Mouse (Mus musculus): ENCODE measurements at regions not wholly inside any gene's neighbourhood (a gene's known extent, or its start where the extent isn't known, plus 50 kb on each side); places are given as distances from the start of the nearest gene placed in this dataset.

GRCm38 (mm10) chrX:167131317-167131716 is 77.8 kb downstream of the Tmsb4x start:
- Histone ChIP-seq H3K27ac (ENCODE audit: low read depth, low read length) (no peak overlapping the region), H3K36me3 (ENCODE audit: control insufficient read depth, insufficient read depth, low read length) (no peaks in the 10 kb centered on the region), H3K27me3 (ENCODE audit: control insufficient read depth, insufficient read depth, low read length) (peaks cover 10% of the 10 kb centered on the region; the same call in 1 of the 2 replicates), H3K4me1 (replicated peaks; ENCODE audit: control insufficient read depth, insufficient read depth, low read length) (no peaks in the 10 kb centered on the region), H3K9ac (ENCODE audit: low read length) (no peak overlapping the region), H3K9me3 (ENCODE audit: control insufficient read depth, low read length) (no peaks in the 10 kb centered on the region), H3K4me2 (ENCODE audit: low read depth, low read length, severe bottlenecking) (no peak overlapping the region), H3K4me3 (ENCODE audit: low read depth, low read length) (no peak overlapping the region)
- ATAC-seq (replicated peaks; ENCODE audit: low FRiP score): no peak
- no peak for DNase-seq (ENCODE audit: low spot score)
- 91% methylated on average over 3 of the region's 3 CpGs for WGBS

- Histone ChIP-seq H3K4me2 (ENCODE audit: low read depth, low read length, severe bottlenecking) (no peak overlapping the region), H3K36me3 (ENCODE audit: control insufficient read depth, insufficient read depth, low read length) (no peaks in the 10 kb centered on the region), H3K27me3 (ENCODE audit: control insufficient read depth, insufficient read depth, low read length) (peaks cover 10% of the 10 kb centered on the region; the same call in 1 of the 2 replicates), H3K4me1 (replicated peaks; ENCODE audit: control insufficient read depth, insufficient read depth, low read length) (no peaks in the 10 kb centered on the region), H3K9ac (ENCODE audit: low read length) (no peak overlapping the region), H3K27ac (ENCODE audit: low read depth, low read length) (no peak overlapping the region), H3K9me3 (ENCODE audit: control insufficient read depth, low read length) (no peaks in the 10 kb centered on the region), H3K4me3 (ENCODE audit: low read depth, low read length) (no peak overlapping the region)
- ATAC-seq (replicated peaks; ENCODE audit: low FRiP score): no peak
- WGBS: 91% methylated on average over 5 of the region's 5 CpGs
- DNase-seq (ENCODE audit: low spot score): no peak
These were observed 78.5 kb downstream of the Tmsb4x start for GRCm38 (mm10) chrX:167130601-167131000.

- no peak for ATAC-seq (replicated peaks; ENCODE audit: low FRiP score)
- Histone ChIP-seq H3K9me3 (ENCODE audit: control insufficient read depth, low read length) (no peaks in the 10 kb centered on the region), H3K4me2 (ENCODE audit: low read depth, low read length, severe bottlenecking) (no peak overlapping the region), H3K27me3 (ENCODE audit: control insufficient read depth, insufficient read depth, low read length) (peaks cover 13% of the 10 kb centered on the region), H3K27ac (ENCODE audit: low read depth, low read length) (no peak overlapping the region), H3K36me3 (ENCODE audit: control insufficient read depth, insufficient read depth, low read length) (no peaks in the 10 kb centered on the region), H3K4me3 (ENCODE audit: low read depth, low read length) (no peak overlapping the region), H3K9ac (ENCODE audit: low read length) (no peak overlapping the region), H3K4me1 (replicated peaks; ENCODE audit: control insufficient read depth, insufficient read depth, low read length) (no peaks in the 10 kb centered on the region)
- no peak for DNase-seq (ENCODE audit: low spot score)
- 79% methylated on average over 4 of the region's 4 CpGs for WGBS
These were observed 89.8 kb downstream of the Tmsb4x start for GRCm38 (mm10) chrX:167119288-167119687.

- ATAC-seq (replicated peaks; ENCODE audit: low FRiP score) (no peak), DNase-seq (ENCODE audit: low spot score) (no peak)
- H3K4me1 ChIP-seq (replicated peaks; ENCODE audit: control insufficient read depth, insufficient read depth, low read length): no peaks in the 10 kb centered on the region
- no peaks in the 10 kb centered on the region for H3K9me3 ChIP-seq (ENCODE audit: control insufficient read depth, low read length)
- no peak overlapping the region for H3K9ac ChIP-seq (ENCODE audit: low read length)
- H3K27me3 ChIP-seq (ENCODE audit: control insufficient read depth, insufficient read depth, low read length): peaks cover 16% of the 10 kb centered on the region
- H3K27ac ChIP-seq (ENCODE audit: low read depth, low read length): no peak overlapping the region
- H3K36me3 ChIP-seq (ENCODE audit: control insufficient read depth, insufficient read depth, low read length): no peaks in the 10 kb centered on the region
- 76% methylated on average over 1 of the region's 1 CpGs for WGBS
- H3K4me2 ChIP-seq (ENCODE audit: low read depth, low read length, severe bottlenecking): no peak overlapping the region
- no peak overlapping the region for H3K4me3 ChIP-seq (ENCODE audit: low read depth, low read length)
These were observed 94.0 kb downstream of the Tmsb4x start for GRCm38 (mm10) chrX:167115096-167115495.

DNA sequence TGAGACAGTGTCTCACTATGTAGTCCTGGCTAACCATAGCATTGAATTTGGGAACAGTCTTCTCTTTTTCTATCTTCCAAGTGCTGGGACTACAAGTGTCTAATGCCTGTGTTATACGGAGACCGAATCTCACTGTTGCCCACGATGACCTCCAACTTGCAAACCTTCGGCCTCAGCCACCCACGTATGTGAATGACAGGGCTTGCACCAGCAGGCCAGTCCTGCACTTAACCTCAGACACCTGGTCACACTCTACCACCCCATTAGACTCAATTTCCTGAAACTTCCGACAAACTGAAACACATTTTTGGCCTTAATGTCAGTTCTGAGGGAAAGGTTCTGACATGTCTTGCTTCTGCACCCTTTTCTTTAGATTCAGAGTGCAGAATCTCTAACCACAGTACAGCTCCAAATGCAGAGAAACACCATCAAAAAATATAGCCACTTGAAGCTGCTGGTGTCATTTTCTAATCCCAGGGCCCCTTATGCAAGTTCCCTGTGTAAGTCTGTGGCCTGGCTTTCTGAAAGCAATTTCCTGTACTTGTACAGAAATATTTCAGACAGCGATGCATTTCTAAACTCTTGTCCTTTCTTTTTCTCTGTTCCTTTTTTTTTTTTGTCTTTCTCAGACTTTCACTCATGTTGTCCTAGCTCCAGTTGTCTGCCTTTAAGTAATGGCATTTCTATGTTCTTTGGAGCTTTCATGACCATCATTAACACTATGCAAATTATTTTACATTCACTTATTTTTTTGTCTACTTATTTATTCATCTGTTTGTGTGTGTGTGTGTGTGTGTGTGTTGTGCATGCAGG is 97.8 kb downstream of the Tmsb4x start:
- WGBS: 87% methylated on average over 7 of the region's 7 CpGs
- Histone ChIP-seq H3K9me3 (ENCODE audit: control insufficient read depth, low read length) (no peaks in the 10 kb centered on the region), H3K36me3 (ENCODE audit: control insufficient read depth, insufficient read depth, low read length) (no peaks in the 10 kb centered on the region), H3K9ac (ENCODE audit: low read length) (no peak overlapping the region), H3K27me3 (ENCODE audit: control insufficient read depth, insufficient read depth, low read length) (peaks cover 18% of the 10 kb centered on the region), H3K4me3 (ENCODE audit: low read depth, low read length) (no peak overlapping the region), H3K4me2 (ENCODE audit: low read depth, low read length, severe bottlenecking) (no peak overlapping the region), H3K27ac (ENCODE audit: low read depth, low read length) (no peak overlapping the region), H3K4me1 (replicated peaks; ENCODE audit: control insufficient read depth, insufficient read depth, low read length) (no peaks in the 10 kb centered on the region)
- DNase-seq (ENCODE audit: low spot score) (no peak), ATAC-seq (replicated peaks; ENCODE audit: low FRiP score) (no peak)

GRCm38 (mm10) chrX:167108356-167108755 is 100.8 kb downstream of the Tmsb4x start:
- Histone ChIP-seq H3K9ac (ENCODE audit: low read length) (no peak overlapping the region), H3K27me3 (ENCODE audit: control insufficient read depth, insufficient read depth, low read length) (peaks cover 21% of the 10 kb centered on the region), H3K4me3 (ENCODE audit: low read depth, low read length) (no peak overlapping the region), H3K36me3 (ENCODE audit: control insufficient read depth, insufficient read depth, low read length) (no peaks in the 10 kb centered on the region), H3K4me2 (ENCODE audit: low read depth, low read length, severe bottlenecking) (no peak overlapping the region), H3K27ac (ENCODE audit: low read depth, low read length) (no peak overlapping the region), H3K9me3 (ENCODE audit: control insufficient read depth, low read length) (no peaks in the 10 kb centered on the region), H3K4me1 (replicated peaks; ENCODE audit: control insufficient read depth, insufficient read depth, low read length) (no peaks in the 10 kb centered on the region; the same call in 1 of the 2 replicates)
- no peak for ATAC-seq (replicated peaks; ENCODE audit: low FRiP score)
- WGBS: 94% methylated on average over 6 of the region's 6 CpGs
- DNase-seq (ENCODE audit: low spot score): no peak

GRCm38 (mm10) chrX:167107469-167107868 is 101.6 kb downstream of the Tmsb4x start:
- Histone ChIP-seq H3K27ac (ENCODE audit: low read depth, low read length) (no peak overlapping the region), H3K4me3 (ENCODE audit: low read depth, low read length) (no peak overlapping the region), H3K4me2 (ENCODE audit: low read depth, low read length, severe bottlenecking) (no peak overlapping the region), H3K9ac (ENCODE audit: low read length) (no peak overlapping the region), H3K9me3 (ENCODE audit: control insufficient read depth, low read length) (no peaks in the 10 kb centered on the region), H3K36me3 (ENCODE audit: control insufficient read depth, insufficient read depth, low read length) (no peaks in the 10 kb centered on the region), H3K4me1 (replicated peaks; ENCODE audit: control insufficient read depth, insufficient read depth, low read length) (no peaks in the 10 kb centered on the region; the same call in 1 of the 2 replicates), H3K27me3 (ENCODE audit: control insufficient read depth, insufficient read depth, low read length) (peaks cover 18% of the 10 kb centered on the region)
- 87% methylated on average over 4 of the region's 4 CpGs for WGBS
- ATAC-seq (replicated peaks; ENCODE audit: low FRiP score): no peak
- no peak for DNase-seq (ENCODE audit: low spot score)

DNA sequence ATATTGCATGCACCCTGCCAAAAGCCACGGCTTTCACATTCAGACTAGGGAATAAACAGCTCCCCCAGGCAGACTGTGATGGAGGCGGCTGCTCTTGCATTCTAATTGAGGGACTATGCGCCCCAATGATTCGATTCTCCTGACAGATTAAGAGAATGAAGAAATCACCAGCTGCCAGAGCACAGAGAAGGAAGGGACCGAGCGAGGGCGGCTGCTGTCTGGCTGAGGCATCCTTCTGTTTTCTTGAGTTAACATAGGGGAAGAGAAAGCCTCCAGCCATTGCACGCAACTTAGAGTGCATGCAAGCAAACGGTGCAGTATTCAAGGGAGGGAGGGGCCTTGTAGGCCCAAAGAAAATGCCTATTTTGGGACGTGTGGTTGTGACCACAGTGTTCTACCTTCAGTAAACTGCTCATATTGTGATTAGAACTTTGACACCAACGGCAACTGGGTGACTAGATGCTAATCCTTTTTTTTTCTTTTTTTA is 103.1 kb downstream of the Tmsb4x start:
- Histone ChIP-seq H3K4me2 (ENCODE audit: low read depth, low read length, severe bottlenecking) (no peak overlapping the region), H3K9me3 (ENCODE audit: control insufficient read depth, low read length) (no peaks in the 10 kb centered on the region), H3K4me1 (replicated peaks; ENCODE audit: control insufficient read depth, insufficient read depth, low read length) (no peaks in the 10 kb centered on the region; the same call in 1 of the 2 replicates), H3K9ac (ENCODE audit: low read length) (no peak overlapping the region), H3K4me3 (ENCODE audit: low read depth, low read length) (no peak overlapping the region), H3K27me3 (ENCODE audit: control insufficient read depth, insufficient read depth, low read length) (peaks cover 16% of the 10 kb centered on the region; the same call in 1 of the 2 replicates), H3K27ac (ENCODE audit: low read depth, low read length) (no peak overlapping the region), H3K36me3 (ENCODE audit: control insufficient read depth, insufficient read depth, low read length) (no peaks in the 10 kb centered on the region)
- 50% methylated on average over 11 of the region's 11 CpGs for WGBS
- DNase-seq (ENCODE audit: low spot score): no peak
- ATAC-seq (replicated peaks; ENCODE audit: low FRiP score): 0 out of 2 replicates have a peak, but pooled peaks have one; percentile 46

- H3K9ac ChIP-seq (ENCODE audit: low read length): no peak overlapping the region
- no peak overlapping the region for H3K4me3 ChIP-seq (ENCODE audit: low read depth, low read length)
- no peak overlapping the region for H3K27ac ChIP-seq (ENCODE audit: low read depth, low read length)
- H3K4me1 ChIP-seq (replicated peaks; ENCODE audit: control insufficient read depth, insufficient read depth, low read length): no peaks in the 10 kb centered on the region; the same call in 1 of the 2 replicates
- no peak for ATAC-seq (replicated peaks; ENCODE audit: low FRiP score)
- H3K4me2 ChIP-seq (ENCODE audit: low read depth, low read length, severe bottlenecking): no peak overlapping the region
- no peaks in the 10 kb centered on the region for H3K36me3 ChIP-seq (ENCODE audit: control insufficient read depth, insufficient read depth, low read length)
- H3K9me3 ChIP-seq (ENCODE audit: control insufficient read depth, low read length): no peaks in the 10 kb centered on the region
- peaks cover 18% of the 10 kb centered on the region; the same call in 1 of the 2 replicates for H3K27me3 ChIP-seq (ENCODE audit: control insufficient read depth, insufficient read depth, low read length)
- 47% methylated on average over 4 of the region's 4 CpGs for WGBS
- no peak for DNase-seq (ENCODE audit: low spot score)
These were observed 103.8 kb downstream of the Tmsb4x start for GRCm38 (mm10) chrX:167105354-167105753.

Measured in forebrain, embryonic 11.5 days (tissue).